Mouse (Mus musculus) small intestine, adult 2 months (tissue): Measurements from ENCODE around the gene Iqce. TPM values are rescaled to one million over a fixed set of nuclear protein-coding genes. Genes with fewer than 3 reads are reported as not detected.
A peak's percentile ranks its signal among the peaks of the same experiment; 100 is the strongest.

Source experiments
- H3K27ac ChIP-seq: fragments of 200-500 bp; 2 replicates; pipeline ENCODE4 v1.5.1; 2012; ENCODE audit warnings: low read depth, low read length, control low read depth, inconsistent platforms; ENCODE audit not compliant: insufficient read depth
- H3K27me3 ChIP-seq: fragments of 200-500 bp; 2 replicates; pipeline ENCODE4 v1.6.1; 2012; ENCODE audit warnings: mild to moderate bottlenecking, moderate library complexity, low read length, inconsistent platforms; ENCODE audit not compliant: control insufficient read depth, insufficient read depth
- H3K36me3 ChIP-seq: fragments of 200-500 bp; 2 replicates; pipeline ENCODE4 v1.6.1; 2012; ENCODE audit warnings: mild to moderate bottlenecking, low read length, control low read depth, inconsistent platforms; ENCODE audit not compliant: control insufficient read depth, insufficient read depth
- H3K4me1 ChIP-seq: fragments of 200-500 bp; 2 replicates; pipeline ENCODE4 v1.6.1; 2012; ENCODE audit warnings: low read length, inconsistent platforms, mixed read lengths; ENCODE audit not compliant: control insufficient read depth, insufficient read depth, insufficient read length
- H3K4me3 ChIP-seq: fragments of 200-500 bp; 2 replicates; pipeline ENCODE4 v1.5.1; 2012; ENCODE audit warnings: low read depth, mild to moderate bottlenecking, control low read depth, inconsistent platforms, low read length, moderate library complexity
- CTCF ChIP-seq: fragments of 200-500 bp; IDR thresholded peaks from 2 replicates; pipeline ENCODE4 v1.5.1; 2012; ENCODE audit warnings: low read depth, mild to moderate bottlenecking, control low read depth, inconsistent platforms, low read length, moderate library complexity, mixed read lengths; ENCODE audit not compliant: insufficient replicate concordance, insufficient read length; ENCODE audit errors: extremely low read depth
- POLR2A ChIP-seq: fragments of 200-500 bp; IDR thresholded peaks from 2 replicates; pipeline ENCODE4 v1.6.1; 2012; ENCODE audit warnings: low read depth, mild to moderate bottlenecking, control low read depth, inconsistent platforms, low read length, moderate library complexity
- WGBS: fragments of 180-500 bp; shearing (Covaris S2); methylation state at CpG from one replicate; pipeline ENCODE4 v1.1.7; 2018; 5-methylcytosine and 5-hydroxymethylcytosine counted together
- polyA plus RNA-seq: library from polyadenylated mRNA; depleted of rRNA; stranded (reverse); fragments of >200 nt; gene quantifications from 2 replicates; pipeline ENCODE4 v1.2.3, GENCODE M21; 2012

Gene Iqce
- polyA plus RNA-seq, 1 experiment: 6.9 TPM

DNA sequence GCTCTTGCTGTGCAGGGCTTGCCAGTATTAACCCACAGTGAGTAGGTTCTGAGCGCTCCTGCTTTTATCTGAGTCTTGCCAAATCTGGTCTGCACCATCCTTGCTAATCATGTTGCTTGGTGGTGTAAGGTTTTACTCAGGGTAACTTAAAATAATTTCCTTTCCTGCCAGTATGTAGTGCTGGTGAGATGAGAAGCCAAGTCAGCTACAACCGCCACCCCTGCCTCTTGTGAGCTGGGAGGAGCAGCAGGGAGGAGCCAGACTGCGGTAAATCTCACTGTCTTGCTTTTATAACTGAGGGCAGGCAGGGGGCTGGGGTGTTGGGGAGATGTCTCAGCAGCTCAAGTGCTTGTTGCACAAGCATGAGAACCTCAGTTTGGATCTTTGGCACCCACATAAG is 13.7 kb downstream of the Iqce start:
- H3K27ac ChIP-seq: no peak overlapping the region
- peaks cover 2% of the 10 kb centered on the region; the same call in 1 of the 2 replicates for H3K36me3 ChIP-seq
- H3K4me1 ChIP-seq: no peaks in the 10 kb centered on the region
- WGBS: 77% methylated on average over 3 of the region's 3 CpGs
- H3K4me3 ChIP-seq: no peak overlapping the region
- no peaks in the 10 kb centered on the region for H3K27me3 ChIP-seq
- no peak for TF ChIP-seq CTCF

DNA sequence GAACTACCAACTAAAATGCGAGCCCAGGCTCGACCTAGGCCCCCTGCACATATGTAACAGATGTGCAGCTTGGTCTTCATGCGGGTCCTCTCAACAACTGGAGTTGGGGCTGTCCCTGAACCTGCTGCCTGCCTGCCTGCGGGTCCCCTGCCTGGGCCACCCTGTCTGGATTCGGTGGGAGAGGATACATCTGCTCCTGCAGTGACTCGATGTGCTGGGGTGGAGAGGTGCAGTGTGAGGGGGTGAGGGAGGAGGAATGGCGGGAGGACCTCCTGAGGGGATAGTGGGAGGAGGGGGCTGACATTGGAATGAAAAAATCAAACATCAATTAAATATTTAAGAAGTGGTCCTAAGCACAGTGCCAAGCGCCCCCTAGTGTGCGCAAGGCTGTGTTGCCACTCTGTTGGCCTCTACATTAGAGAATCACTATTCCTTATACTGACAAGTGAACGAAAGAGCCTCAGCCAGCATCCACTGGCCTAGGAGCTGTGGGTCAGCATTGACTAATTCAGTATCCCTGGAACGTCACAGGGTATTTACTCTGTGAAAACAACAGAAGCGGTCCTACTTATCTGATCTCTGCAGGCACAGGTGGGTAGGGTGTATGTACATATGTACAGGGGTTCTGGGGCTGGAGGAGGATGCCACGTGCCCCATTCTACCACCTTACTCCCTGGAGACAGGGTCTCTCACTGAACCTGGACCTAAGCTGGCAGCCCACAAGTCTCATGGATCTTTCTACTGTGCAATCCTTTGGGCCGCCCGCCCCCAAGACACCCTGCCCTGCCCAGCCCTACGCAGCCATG is 17.6 kb downstream of the Iqce start:
- no peak overlapping the region for H3K4me3 ChIP-seq
- H3K36me3 ChIP-seq: no peaks in the 10 kb centered on the region
- no peaks in the 10 kb centered on the region for H3K4me1 ChIP-seq
- H3K27me3 ChIP-seq: no peaks in the 10 kb centered on the region
- no peak for TF ChIP-seq POLR2A
- TF ChIP-seq CTCF: peak; percentile 85; the same call in 1 of the 2 replicates
- WGBS: 70% methylated on average over 16 of the region's 16 CpGs
- no peak overlapping the region for H3K27ac ChIP-seq

DNA sequence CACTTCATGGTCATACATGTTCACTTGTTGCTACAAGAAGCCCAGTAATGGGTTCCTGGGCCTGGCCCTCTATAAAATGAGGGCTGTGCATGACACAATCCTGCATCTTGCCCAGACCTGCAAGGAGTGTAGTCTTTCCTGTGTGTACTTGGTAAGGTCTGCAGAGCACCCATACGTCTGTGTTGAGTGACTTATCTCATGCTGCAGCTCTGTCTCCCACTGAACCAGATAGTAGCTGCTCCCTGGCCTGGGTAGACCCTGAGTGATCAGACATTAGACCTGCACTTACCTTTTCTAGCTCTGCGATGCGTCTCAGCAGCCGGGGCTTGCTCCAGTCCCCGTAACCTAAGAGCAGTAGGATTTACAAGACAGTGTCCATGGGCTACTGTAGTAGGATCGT is 20.1 kb downstream of the Iqce start:
- WGBS: 97% methylated on average over 6 of the region's 6 CpGs
- no peak overlapping the region for H3K4me3 ChIP-seq
- no peak overlapping the region for H3K27ac ChIP-seq
- H3K36me3 ChIP-seq: no peaks in the 10 kb centered on the region
- no peaks in the 10 kb centered on the region for H3K27me3 ChIP-seq
- no peaks in the 10 kb centered on the region for H3K4me1 ChIP-seq
- TF ChIP-seq POLR2A (no peak), CTCF (no peak)

DNA sequence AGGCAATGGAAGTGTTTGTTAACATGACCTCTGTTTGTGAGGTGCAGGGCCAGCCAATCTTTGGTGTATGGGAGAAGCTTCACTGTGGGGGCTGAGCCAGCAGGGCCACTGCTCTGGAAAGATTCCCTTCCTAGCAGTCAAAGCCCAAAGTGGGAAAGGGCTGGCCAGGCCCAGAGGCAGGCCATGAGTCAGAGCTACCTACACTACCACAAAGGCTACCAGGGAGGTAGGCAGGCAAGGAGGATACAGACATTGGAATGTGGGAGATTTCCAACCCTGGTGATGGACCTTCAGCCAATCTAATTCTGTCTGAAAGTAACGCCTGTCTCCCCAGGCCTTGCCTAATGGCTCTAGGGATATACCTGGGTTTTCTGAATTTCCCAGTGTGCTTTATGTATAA is 21.2 kb downstream of the Iqce start:
- no peak overlapping the region for H3K27ac ChIP-seq
- no peak overlapping the region for H3K4me3 ChIP-seq
- H3K36me3 ChIP-seq: no peaks in the 10 kb centered on the region
- TF ChIP-seq CTCF (no peak), POLR2A (no peak)
- WGBS: 85% methylated on average over 1 of the region's 1 CpGs
- no peaks in the 10 kb centered on the region for H3K4me1 ChIP-seq
- H3K27me3 ChIP-seq: no peaks in the 10 kb centered on the region

DNA sequence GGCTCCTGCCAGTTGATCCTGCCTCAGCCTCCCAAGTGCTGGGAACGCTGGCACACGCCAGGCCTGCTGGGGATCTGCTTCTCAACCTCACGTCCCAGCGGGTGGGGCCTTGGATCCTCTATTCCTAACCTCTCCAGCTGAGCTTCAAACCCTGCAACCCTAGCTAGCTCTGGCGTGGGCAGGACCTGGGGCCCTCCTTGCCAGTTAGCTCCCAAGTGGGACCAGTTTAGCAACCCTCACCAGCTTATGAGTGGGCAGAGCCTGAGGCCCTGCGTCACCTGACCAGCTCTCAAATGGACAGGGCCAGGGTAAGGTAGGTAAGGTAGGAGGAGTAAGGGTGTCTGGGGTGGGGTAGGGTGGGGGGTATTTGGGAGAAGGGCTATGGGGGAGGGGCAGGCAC is 22.1 kb downstream of the Iqce start:
- no peak overlapping the region for H3K4me3 ChIP-seq
- H3K27me3 ChIP-seq: no peaks in the 10 kb centered on the region
- TF ChIP-seq CTCF (no peak), POLR2A (no peak)
- WGBS: 96% methylated on average over 6 of the region's 6 CpGs
- no peaks in the 10 kb centered on the region for H3K36me3 ChIP-seq
- no peak overlapping the region for H3K27ac ChIP-seq
- no peaks in the 10 kb centered on the region for H3K4me1 ChIP-seq

DNA sequence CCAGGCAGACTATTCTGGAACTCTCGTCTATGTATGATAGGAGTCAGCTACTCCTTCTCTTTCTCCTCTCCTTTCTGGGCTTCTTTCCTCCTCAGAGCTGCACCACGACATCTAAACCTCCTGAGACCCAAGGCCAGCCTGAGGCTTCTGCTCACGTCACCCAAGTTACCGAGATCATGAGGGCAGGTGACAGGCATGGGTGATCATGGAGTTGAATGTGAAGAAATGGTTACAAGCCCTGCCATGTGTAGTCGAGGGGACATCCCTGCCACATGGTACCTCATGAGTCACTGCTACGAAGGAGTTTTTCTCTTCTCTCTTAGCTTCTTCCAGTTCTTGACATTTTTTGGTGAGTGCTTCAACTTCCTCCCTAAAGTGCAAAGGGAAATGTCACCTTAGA is 25.0 kb downstream of the Iqce start:
- Histone ChIP-seq H3K36me3 (0 out of 2 replicates have a peak, but pooled peaks cover 1% of the 10 kb centered on the region), H3K4me3 (no peak overlapping the region), H3K27ac (no peak overlapping the region), H3K4me1 (no peaks in the 10 kb centered on the region), H3K27me3 (no peaks in the 10 kb centered on the region)
- no peak for TF ChIP-seq POLR2A
- WGBS: 87% methylated on average over 6 of the region's 6 CpGs

DNA sequence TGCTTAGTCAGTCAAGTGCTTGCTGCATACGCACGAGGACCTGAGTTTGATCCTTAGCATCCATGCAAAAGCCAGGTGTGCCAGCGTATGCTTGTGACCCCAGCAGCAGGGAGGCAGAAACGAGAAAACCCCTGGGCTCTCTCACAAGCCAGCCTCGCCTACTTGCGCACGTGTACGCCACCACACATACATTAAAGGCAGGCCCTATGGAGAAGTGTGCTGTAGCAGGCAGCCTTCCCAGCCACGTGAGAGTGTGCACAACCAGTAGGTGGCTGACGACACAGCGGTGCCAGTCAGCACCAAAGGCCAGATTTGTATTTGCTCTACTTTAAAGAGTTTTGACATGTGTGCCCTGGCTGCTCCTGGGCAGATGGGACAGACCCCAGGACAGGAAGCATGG is 26.5 kb downstream of the Iqce start:
- Histone ChIP-seq H3K27ac (no peak overlapping the region), H3K27me3 (no peaks in the 10 kb centered on the region), H3K4me3 (no peak overlapping the region), H3K4me1 (no peaks in the 10 kb centered on the region), H3K36me3 (0 out of 2 replicates have a peak, but pooled peaks cover 1% of the 10 kb centered on the region)
- WGBS: 93% methylated on average over 11 of the region's 11 CpGs
- no peak for TF ChIP-seq CTCF
